Mouse (Mus musculus) cerebellum, adult 11-12 months (tissue): ENCODE data around the gene Tubd1.

Experiments used
- DNase-seq: peaks from one replicate; pipeline ENCODE4 v3.0.0; 2022

Gene Tubd1

GRCm38 (mm10) chr11:86568425-86568824 is 23.6 kb downstream of the Tubd1 start:
- no peak for DNase-seq

- no peak for DNase-seq
These were observed 25.5 kb downstream of the Tubd1 start for GRCm38 (mm10) chr11:86570261-86570746.

- DNase-seq, result no peak
These were observed 26.5 kb downstream of the Tubd1 start for GRCm38 (mm10) chr11:86571047-86571855.

GRCm38 (mm10) chr11:86571871-86572270 is 27.1 kb downstream of the Tubd1 start:
- no peak for DNase-seq

- DNase-seq, result no peak
These were observed 27.8 kb downstream of the Tubd1 start for GRCm38 (mm10) chr11:86572623-86573022.

GRCm38 (mm10) chr11:86573646-86574231 is 28.9 kb downstream of the Tubd1 start:
- DNase-seq, result no peak

GRCm38 (mm10) chr11:86574408-86574807 is 29.6 kb downstream of the Tubd1 start:
- DNase-seq, result no peak

- DNase-seq, result no peak
These were observed 31.0 kb downstream of the Tubd1 start for GRCm38 (mm10) chr11:86575632-86576378.

- DNase-seq, result no peak
These were observed 32.4 kb downstream of the Tubd1 start for GRCm38 (mm10) chr11:86577231-86577630.

- DNase-seq, result no peak
These were observed 33.5 kb downstream of the Tubd1 start for GRCm38 (mm10) chr11:86578106-86578808.

- DNase-seq, result no peak
These were observed 34.3 kb downstream of the Tubd1 start for GRCm38 (mm10) chr11:86578809-86579730.

GRCm38 (mm10) chr11:86579731-86580318 is 35.0 kb downstream of the Tubd1 start:
- no peak for DNase-seq

GRCm38 (mm10) chr11:86580319-86581113 is 35.7 kb downstream of the Tubd1 start:
- DNase-seq, result no peak

- DNase-seq, result no peak
These were observed 36.5 kb downstream of the Tubd1 start for GRCm38 (mm10) chr11:86581250-86581753.

GRCm38 (mm10) chr11:86581943-86582542 is 37.3 kb downstream of the Tubd1 start:
- DNase-seq, result no peak

GRCm38 (mm10) chr11:86582543-86583260 is 37.9 kb downstream of the Tubd1 start:
- DNase-seq, result no peak

- no peak for DNase-seq
These were observed 38.6 kb downstream of the Tubd1 start for GRCm38 (mm10) chr11:86583313-86583825.

- DNase-seq, result no peak
These were observed 39.5 kb downstream of the Tubd1 start for GRCm38 (mm10) chr11:86583990-86584897.
